Mouse (Mus musculus) hindbrain, embryonic 10.5 days (tissue): ENCODE measurements around the gene Atxn1. TPM values are rescaled to one million over a fixed set of nuclear protein-coding genes. Genes with fewer than 3 reads are reported as not detected.

Source experiments
- DNase-seq: peaks from one replicate; pipeline ENCODE4 v3.0.0-alpha.2; 2017; ENCODE audit warnings: low spot score
- H3K27ac ChIP-seq: fragments of 300-500 bp; sonication (generic); 2 replicates; pipeline ENCODE4 v1.5.1; 2016; ENCODE audit warnings: mild to moderate bottlenecking, moderate library complexity
- H3K27me3 ChIP-seq: fragments of 300-500 bp; sonication (generic); 2 replicates; pipeline ENCODE4 v1.6.1; 2016; ENCODE audit warnings: mild to moderate bottlenecking; ENCODE audit not compliant: poor library complexity, insufficient read depth, severe bottlenecking
- H3K36me3 ChIP-seq: fragments of 300-500 bp; sonication (generic); 2 replicates; pipeline ENCODE4 v1.6.1; 2016; ENCODE audit warnings: mild to moderate bottlenecking, moderate library complexity
- H3K4me1 ChIP-seq: fragments of 300-500 bp; sonication (generic); replicated peaks from 2 replicates; pipeline ENCODE4 v1.6.1; 2016; ENCODE audit warnings: mild to moderate bottlenecking
- H3K4me3 ChIP-seq: fragments of 300-500 bp; sonication (generic); 2 replicates; pipeline ENCODE4 v1.5.1; 2016; ENCODE audit warnings: mild to moderate bottlenecking, moderate library complexity
- H3K9me3 ChIP-seq: fragments of 300-500 bp; sonication (generic); 2 replicates; pipeline ENCODE4 v1.6.1; 2016; ENCODE audit warnings: mild to moderate bottlenecking, moderate library complexity
- WGBS: fragments of 180-500 bp; shearing (Covaris S2); methylation state at CpG from one replicate; pipeline ENCODE4 v1.1.7; 2016; 5-methylcytosine and 5-hydroxymethylcytosine counted together
- polyA plus RNA-seq: library from polyadenylated mRNA; unstranded; fragments of >200 nt; fragmentation: Nextera tagmentation; extraction: Ambion mirVana; gene quantifications from 2 replicates; pipeline ENCODE4 v1.2.1, GENCODE M21; 2016

The Atxn1 gene
- polyA plus RNA-seq, 1 experiment from 2014 or later: 2.4 TPM

DNA sequence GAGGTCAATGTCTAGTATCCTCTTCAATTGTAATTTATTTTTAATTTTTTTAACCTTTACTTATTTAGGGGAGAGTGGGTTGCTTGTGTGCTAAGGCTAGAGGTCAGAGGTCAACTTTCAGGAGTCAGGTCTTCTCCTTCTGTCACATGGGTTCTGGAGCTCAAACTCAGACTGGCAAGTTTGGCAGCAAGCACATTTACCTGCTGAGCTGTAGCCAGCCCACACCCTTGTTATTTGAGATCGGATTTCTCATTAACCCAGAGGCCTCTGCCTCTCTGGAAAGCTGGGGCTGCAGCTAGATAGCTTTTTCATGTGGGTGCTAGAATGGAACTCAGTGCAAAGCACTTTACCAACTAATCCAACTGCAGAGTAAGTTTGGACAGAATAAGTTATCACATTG lies 148.1 kb downstream of the Atxn1 start:
- peaks cover 4% of the 10 kb centered on the region; the same call in 1 of the 2 replicates for H3K9me3 ChIP-seq
- WGBS: 62% methylated on average over 1 of the region's 1 CpGs

GRCm38 (mm10) chr13:45809777-45810410 lies 154.9 kb downstream of the Atxn1 start:
- H3K27ac ChIP-seq: no peak overlapping the region; the same call in 1 of the 2 replicates
- DNase-seq: peak; percentile 42

More for the DNA sequence above, 148.1 kb downstream of the Atxn1 start:
- DNase-seq: no peak
- Histone ChIP-seq H3K27me3 (no peaks in the 10 kb centered on the region), H3K27ac (no peak overlapping the region), H3K4me3 (no peak overlapping the region), H3K36me3 (no peaks in the 10 kb centered on the region), H3K4me1 (0 out of 2 replicates have a peak, but pooled peaks cover 3% of the 10 kb centered on the region)

DNA sequence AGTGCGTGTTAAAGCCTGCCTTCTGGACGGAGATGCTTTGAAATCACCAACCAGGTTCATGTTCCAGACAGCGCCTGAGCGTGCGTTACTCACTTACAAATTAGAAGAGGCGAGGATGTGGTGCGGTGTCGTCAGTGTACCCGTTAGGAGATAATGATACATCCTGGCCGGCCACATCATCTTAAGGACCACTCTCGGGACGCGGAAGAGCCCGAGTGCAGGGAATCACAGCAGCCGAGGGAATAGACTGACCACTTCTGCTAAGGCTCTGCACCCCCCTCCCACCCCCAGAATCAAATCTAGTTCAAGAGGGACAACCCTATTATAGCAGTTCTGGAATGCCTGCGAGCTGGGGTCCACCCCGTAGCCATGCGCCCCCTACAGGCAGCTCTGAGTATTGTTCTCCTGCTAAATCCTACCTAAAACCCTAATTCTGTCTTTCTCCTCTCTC lies 157.2 kb downstream of the Atxn1 start:
- 48% methylated on average over 18 of the region's 18 CpGs for WGBS
- Histone ChIP-seq H3K9me3 (no peaks in the 10 kb centered on the region), H3K27ac (no peak overlapping the region), H3K4me1 (peaks cover 45% of the 10 kb centered on the region), H3K36me3 (no peaks in the 10 kb centered on the region), H3K27me3 (peaks cover 19% of the 10 kb centered on the region), H3K4me3 (peak overlapping the region; percentile 27)
- DNase-seq: peak; percentile 49

More at GRCm38 (mm10) chr13:45809777-45810410, 154.9 kb downstream of the Atxn1 start:
- 44% methylated on average over 16 of the region's 16 CpGs for whole genome bisulfite sequencing
- Histone ChIP-seq H3K36me3 (no peaks in the 10 kb centered on the region), H3K9me3 (no peaks in the 10 kb centered on the region), H3K4me1 (peaks cover 45% of the 10 kb centered on the region), H3K4me3 (no peak overlapping the region), H3K27me3 (peaks cover 19% of the 10 kb centered on the region)

- Histone ChIP-seq H3K36me3 (no peaks in the 10 kb centered on the region), H3K27ac (no peak overlapping the region), H3K9me3 (no peaks in the 10 kb centered on the region), H3K4me3 (0 out of 2 replicates have a peak overlapping the region, but pooled peaks have one; percentile 27), H3K4me1 (peaks cover 45% of the 10 kb centered on the region), H3K27me3 (peaks cover 19% of the 10 kb centered on the region)
- WGBS: 47% methylated on average over 18 of the region's 18 CpGs
- DNase-seq: no peak
Measured at GRCm38 (mm10) chr13:45806600-45807525, 157.9 kb downstream of the Atxn1 start.

- Histone ChIP-seq H3K9me3 (no peaks in the 10 kb centered on the region), H3K27ac (no peak overlapping the region), H3K4me3 (no peak overlapping the region), H3K4me1 (peaks cover 44% of the 10 kb centered on the region), H3K27me3 (peaks cover 19% of the 10 kb centered on the region), H3K36me3 (no peaks in the 10 kb centered on the region)
- 40% methylated on average over 9 of the region's 9 CpGs for WGBS
- DNase-seq: no peak
Measured at GRCm38 (mm10) chr13:45805915-45806599, 158.8 kb downstream of the Atxn1 start.

DNA sequence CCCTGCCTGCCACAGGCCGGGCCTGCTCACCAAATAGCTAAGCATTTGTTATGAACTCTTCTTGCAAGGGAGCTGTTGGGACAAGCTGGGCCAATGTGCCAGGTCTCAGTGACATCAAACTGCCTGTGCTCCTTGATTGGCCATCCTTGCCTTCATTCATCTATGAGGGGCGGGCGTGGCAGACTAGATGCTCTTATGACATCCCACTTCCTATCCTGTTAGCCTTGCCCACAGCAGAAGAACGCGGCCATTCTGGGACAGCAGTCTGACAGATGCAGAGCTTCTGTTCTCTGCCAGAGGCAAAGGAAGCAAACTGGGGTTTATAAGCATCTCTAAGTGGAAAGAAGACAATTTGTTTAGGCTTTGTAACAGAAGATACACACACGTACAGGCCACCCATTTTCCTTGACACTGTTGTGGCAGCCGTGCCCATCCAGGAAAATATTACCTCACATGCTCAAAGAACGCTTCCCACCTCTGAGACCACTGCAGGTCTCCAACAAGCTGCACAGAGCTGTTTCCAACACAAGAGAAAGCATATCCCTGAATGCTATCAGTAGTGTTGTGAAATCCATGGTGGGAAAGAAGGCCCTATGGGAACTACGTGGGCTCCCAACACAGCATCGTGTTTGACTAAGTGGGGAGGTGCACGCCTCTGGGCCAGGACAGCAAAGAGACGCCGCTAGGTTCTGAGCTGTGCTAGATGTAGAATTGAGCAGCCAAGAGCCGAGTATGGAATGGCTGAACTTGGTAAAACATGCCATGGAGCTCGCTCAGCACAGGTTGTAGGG lies 162.0 kb downstream of the Atxn1 start:
- no peaks in the 10 kb centered on the region for H3K36me3 ChIP-seq
- DNase-seq: no peak
- H3K27ac ChIP-seq: no peak overlapping the region
- peaks cover 19% of the 10 kb centered on the region for H3K4me1 ChIP-seq
- no peak overlapping the region for H3K4me3 ChIP-seq
- H3K9me3 ChIP-seq: no peaks in the 10 kb centered on the region
- H3K27me3 ChIP-seq: peaks cover 3% of the 10 kb centered on the region; the same call in 1 of the 2 replicates
- WGBS: 91% methylated on average over 15 of the region's 15 CpGs

DNA sequence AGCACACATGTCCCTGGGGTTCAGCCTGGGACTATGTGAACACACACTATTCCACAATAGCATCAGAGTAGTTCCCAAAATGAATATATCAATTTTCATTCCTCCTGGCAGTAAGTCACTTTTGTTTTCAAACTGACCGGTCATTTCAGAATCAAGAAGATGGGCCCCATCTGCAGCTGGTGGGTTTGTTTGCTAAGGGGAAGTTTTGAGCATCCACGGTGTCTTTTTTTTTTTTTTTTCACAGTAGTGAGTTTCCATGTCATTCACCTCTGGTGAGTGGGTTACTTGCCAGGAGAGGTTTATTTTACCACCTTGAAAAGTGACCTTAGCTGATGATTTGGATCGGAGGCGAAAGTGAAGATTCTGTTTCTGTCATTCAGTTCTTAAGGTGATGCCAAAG lies 166.6 kb downstream of the Atxn1 start:
- Histone ChIP-seq H3K36me3 (no peaks in the 10 kb centered on the region), H3K4me1 (no peaks in the 10 kb centered on the region), H3K27me3 (no peaks in the 10 kb centered on the region), H3K9me3 (no peaks in the 10 kb centered on the region), H3K4me3 (no peak overlapping the region), H3K27ac (no peak overlapping the region)
- WGBS: 90% methylated on average over 4 of the region's 4 CpGs
- DNase-seq: no peak

GRCm38 (mm10) chr13:45797696-45798095 lies 167.1 kb downstream of the Atxn1 start:
- WGBS: 90% methylated on average over 6 of the region's 6 CpGs
- H3K36me3 ChIP-seq: no peaks in the 10 kb centered on the region
- no peak overlapping the region for H3K27ac ChIP-seq
- no peaks in the 10 kb centered on the region for H3K9me3 ChIP-seq
- DNase-seq: no peak
- no peak overlapping the region for H3K4me3 ChIP-seq
- H3K27me3 ChIP-seq: no peaks in the 10 kb centered on the region
- H3K4me1 ChIP-seq: no peaks in the 10 kb centered on the region

- WGBS: 84% methylated on average over 6 of the region's 6 CpGs
Measured at GRCm38 (mm10) chr13:45796286-45796685, 168.5 kb downstream of the Atxn1 start.

DNA sequence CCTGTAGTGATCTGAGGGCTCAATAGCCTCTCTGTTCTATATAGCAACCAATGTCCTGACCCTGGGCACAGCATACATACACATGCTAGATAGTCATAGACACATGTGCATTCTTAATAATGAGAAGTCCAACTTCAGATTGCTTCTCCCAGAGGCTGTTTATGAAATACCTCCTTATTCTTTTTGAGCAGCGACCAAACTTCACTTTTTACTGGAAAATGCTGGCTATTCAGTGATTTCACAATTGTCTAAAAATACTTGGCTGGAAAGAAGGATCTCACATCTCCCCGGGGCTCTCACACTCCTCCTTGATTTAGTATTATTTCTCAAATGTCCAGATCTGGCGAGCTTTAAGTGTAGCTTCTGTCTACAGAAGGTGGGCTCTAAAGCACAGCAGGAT lies 171.0 kb downstream of the Atxn1 start:
- Histone ChIP-seq H3K9me3 (no peaks in the 10 kb centered on the region), H3K27ac (no peak overlapping the region), H3K4me3 (no peak overlapping the region), H3K4me1 (no peaks in the 10 kb centered on the region), H3K36me3 (no peaks in the 10 kb centered on the region), H3K27me3 (no peaks in the 10 kb centered on the region)
- 83% methylated on average over 3 of the region's 3 CpGs for WGBS
- DNase-seq: no peak

More at GRCm38 (mm10) chr13:45796286-45796685, 168.5 kb downstream of the Atxn1 start:
- no peaks in the 10 kb centered on the region for H3K36me3 ChIP-seq
- H3K27ac ChIP-seq: no peak overlapping the region
- no peaks in the 10 kb centered on the region for H3K27me3 ChIP-seq
- no peaks in the 10 kb centered on the region for H3K9me3 ChIP-seq
- DNase-seq: no peak
- H3K4me3 ChIP-seq: no peak overlapping the region
- no peaks in the 10 kb centered on the region for H3K4me1 ChIP-seq

DNA sequence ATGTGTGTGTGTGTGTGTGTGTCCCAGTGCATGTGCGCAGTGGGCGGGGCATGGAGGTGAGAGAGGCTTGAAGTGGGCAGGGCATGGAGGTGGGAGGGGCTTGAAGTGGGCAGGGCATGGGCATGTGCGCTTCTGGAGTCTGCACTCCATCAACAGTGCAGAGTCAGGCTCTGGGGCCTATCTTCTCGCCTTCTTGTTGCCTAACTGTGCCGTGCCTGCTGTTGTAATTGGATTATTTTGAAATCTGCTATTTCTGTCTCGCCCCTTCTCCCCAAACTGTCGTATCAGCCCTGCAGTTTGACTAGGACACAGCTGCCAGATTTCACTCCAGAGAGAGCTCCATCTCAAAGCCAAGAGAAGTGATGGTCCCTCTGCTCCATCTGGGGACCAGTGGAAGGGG lies 178.4 kb downstream of the Atxn1 start:
- Histone ChIP-seq H3K27me3 (no peaks in the 10 kb centered on the region), H3K27ac (no peak overlapping the region), H3K36me3 (no peaks in the 10 kb centered on the region), H3K9me3 (no peaks in the 10 kb centered on the region), H3K4me3 (no peak overlapping the region), H3K4me1 (no peaks in the 10 kb centered on the region)
- 93% methylated on average over 7 of the region's 7 CpGs for WGBS
- no peak for DNase-seq

DNA sequence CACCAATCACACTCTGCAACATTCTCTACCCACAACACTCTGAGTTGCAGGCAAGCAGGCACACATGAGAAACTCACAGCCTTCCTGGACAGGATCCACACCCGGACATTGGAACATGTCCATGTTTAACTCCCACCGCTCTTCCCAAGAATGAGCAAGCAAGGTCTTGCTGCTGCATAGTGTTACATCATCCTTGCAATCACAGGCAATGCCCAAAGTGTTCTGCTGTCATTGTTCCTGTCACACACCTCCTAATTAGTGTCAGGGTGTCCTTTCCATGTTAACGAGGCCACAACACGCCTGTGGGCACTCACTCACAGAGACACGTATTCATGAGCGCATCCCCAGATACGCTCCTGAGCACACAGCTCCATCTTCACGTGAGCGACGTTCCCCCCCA lies 181.1 kb downstream of the Atxn1 start:
- no peaks in the 10 kb centered on the region for H3K27me3 ChIP-seq
- WGBS: 84% methylated on average over 10 of the region's 10 CpGs
- no peak overlapping the region for H3K4me3 ChIP-seq
- no peak for DNase-seq
- no peaks in the 10 kb centered on the region for H3K36me3 ChIP-seq
- H3K4me1 ChIP-seq: no peaks in the 10 kb centered on the region
- H3K27ac ChIP-seq: no peak overlapping the region
- no peaks in the 10 kb centered on the region for H3K9me3 ChIP-seq
